Mouse (Mus musculus): ENCODE data around the gene Tnnc1.

Gene Tnnc1

GRCm38 (mm10) chr14:31208084-31208483 lies at the start of gene Tnnc1:
TSS of gene Tnnc1 (plus strand) at chr14:31208312.
- no peak for DNase-seq (ENCODE audit: low read depth, low spot score)

- DNase-seq (ENCODE audit: low read depth, low spot score) = no peak
Observed at GRCm38 (mm10) chr14:31160196-31161150, 47.6 kb upstream of the Tnnc1 start.

DNA sequence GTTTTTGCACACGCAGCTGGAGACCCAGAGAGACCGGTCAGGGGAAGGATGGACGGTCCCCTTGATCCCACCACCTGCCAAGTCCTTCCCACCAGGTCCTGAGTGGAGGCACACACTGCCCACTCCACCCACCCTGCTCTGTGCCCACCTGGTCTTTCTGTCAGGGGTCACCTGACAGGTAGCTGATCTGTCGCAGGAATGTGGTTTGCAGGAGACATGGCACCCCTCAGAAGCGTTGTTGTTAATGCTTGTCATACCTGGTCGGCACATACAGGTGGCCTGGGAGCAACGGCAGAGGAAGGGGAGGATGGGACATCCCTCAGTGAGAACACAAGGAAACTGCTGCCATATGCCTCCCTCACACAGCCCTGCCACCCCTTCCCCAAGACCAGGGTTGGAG lies 46.9 kb upstream of the Tnnc1 start:
- no peak for DNase-seq (ENCODE audit: low read depth, low spot score)

GRCm38 (mm10) chr14:31161638-31162037 lies 46.5 kb upstream of the Tnnc1 start:
- no peak for DNase-seq (ENCODE audit: low read depth, low spot score)

DNA sequence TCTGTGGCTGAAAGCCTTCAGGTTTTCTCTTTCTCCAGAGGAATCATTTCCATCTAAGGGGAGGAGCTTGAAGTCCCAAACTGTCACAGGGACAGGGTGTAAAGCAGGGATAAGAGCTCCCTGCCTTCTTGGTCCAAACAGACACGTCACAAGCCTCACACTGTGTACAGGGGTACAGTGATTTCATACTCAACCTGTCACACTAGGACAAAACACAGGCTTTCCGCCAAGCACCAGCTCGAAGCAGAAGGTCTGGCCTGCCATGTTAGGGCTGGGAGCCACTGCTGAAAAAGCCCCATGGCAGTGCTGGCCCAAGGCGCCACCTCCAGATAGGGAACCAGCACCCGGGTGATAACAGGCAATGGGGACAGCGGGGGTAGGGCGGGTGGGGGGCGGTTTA lies 44.0 kb upstream of the Tnnc1 start:
- no peak for DNase-seq (ENCODE audit: low read depth, low spot score)

GRCm38 (mm10) chr14:31165010-31165409 lies 43.1 kb upstream of the Tnnc1 start:
- no peak for DNase-seq (ENCODE audit: low read depth, low spot score)

DNA sequence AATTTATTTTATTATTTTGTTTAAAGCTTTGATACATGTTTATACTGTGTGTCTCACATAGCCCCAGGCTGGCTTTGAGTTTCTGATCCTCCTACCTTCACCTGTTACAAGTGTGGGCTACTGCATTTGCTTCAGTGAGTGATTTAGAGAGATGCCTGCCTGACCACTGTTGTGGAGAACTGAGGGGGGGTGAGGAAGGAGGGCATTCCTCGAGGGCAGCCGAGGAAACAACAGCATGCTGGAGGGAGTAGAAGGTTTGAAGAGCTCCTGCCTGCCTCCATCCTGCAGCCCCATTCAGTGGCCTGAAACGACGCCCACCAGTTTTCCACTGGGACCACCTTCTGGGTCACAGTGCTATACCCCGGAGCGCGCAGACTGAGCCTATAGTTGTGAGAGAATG lies 42.7 kb upstream of the Tnnc1 start:
- no peak for DNase-seq (ENCODE audit: low read depth, low spot score)

DNA sequence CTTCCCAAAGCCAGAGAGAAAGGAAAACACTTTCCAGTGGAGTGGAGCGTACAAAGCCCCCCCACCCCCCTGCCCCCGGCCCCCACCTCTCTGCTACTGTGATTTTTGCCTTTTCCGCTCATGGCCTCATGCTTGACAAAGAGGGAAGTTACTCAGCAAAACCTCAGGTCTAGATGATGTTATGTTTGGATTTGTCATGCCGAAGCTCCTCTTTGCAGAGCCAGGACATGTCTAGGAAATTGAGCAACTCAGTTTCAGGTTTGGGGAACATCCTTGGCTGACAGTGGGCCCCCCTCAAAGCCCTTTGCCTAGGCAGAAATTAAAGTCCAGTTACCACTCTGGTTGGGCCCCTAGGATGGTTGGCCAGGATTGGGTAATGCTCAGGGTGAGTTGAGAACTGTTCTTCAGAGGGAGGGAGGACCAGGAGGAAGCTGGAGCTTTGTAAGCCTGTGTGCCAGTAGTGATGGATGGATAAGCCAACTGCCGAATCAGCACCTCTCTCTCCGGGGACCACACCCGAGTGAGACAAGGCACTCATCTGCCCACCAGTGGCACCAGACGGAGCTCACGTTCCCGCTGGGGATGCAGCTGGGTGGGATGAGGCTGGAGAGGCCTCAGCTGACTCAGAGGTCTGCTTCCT lies 42.0 kb upstream of the Tnnc1 start:
- DNase-seq (ENCODE audit: low read depth, low spot score) = no peak

DNA sequence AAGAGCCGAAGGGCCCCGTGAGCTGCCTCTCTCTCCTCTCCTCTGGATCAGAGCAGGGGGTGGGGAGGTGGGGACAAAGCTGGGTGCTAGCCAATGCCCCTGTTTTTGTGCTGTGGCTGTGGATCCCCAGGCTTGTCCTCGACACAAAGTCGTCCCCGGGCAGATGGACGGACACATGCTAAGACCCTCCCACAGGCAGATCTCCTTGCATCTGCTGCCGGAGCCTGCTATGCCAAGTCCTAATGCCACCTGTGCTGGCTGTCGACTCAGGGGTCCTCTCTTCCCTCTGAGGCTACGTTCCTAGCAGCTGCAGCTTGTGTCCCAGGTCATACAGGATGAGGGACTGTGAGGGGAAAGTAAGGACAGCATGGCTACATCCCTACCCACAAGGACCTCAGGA lies 41.3 kb upstream of the Tnnc1 start:
- DNase-seq (ENCODE audit: low read depth, low spot score) = no peak

DNA sequence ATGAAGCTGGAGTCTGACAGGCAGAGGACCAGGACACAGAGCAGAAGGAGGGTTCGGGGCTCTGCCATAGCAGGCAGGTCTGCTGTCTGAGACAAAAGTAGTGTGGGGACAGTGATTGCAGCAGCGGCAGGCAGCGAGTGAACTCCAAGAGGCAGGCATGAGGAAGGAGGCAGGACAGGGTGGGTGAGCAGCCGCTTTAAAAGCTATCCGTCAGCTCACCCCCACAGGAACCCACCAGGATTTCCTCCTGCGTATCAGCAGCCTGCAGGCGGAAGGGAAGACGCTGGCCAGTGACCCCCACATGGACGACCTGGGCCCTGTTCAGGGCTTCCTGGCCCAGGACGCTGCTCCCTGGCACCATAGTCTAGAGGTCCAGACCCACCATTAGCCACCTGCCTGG lies 39.7 kb upstream of the Tnnc1 start, which contains the start of gene Stab1:
Stab1 (minus strand) TSS at position 217 of the 400 bp plus-strand sequence.
- DNase-seq (ENCODE audit: low read depth, low spot score) = no peak

- no peak for DNase-seq (ENCODE audit: low read depth, low spot score)
Observed at GRCm38 (mm10) chr14:31169508-31169907, 38.6 kb upstream of the Tnnc1 start.

DNA sequence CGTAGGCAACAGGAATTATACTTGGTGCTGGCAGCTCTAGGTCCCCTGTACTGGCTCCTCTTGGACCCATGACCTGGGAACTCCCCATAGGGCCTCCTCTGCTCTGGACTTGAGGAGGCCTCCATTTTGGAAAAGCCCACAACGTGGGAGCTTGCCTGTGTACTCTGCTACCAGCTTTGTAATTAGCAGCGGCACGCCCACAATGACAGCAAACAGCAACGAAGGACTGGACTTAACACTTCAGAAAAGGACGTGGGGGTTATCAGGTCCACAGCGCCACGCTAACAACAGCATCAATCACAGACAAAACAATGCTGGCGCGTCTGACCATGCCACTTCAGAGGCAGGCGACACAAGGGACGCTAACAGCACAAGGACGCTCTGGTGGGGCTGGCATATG lies 37.1 kb upstream of the Tnnc1 start:
- no peak for DNase-seq (ENCODE audit: low read depth, low spot score)

GRCm38 (mm10) chr14:31171386-31171785 lies 36.7 kb upstream of the Tnnc1 start:
- no peak for DNase-seq (ENCODE audit: low read depth, low spot score)

- no peak for DNase-seq (ENCODE audit: low read depth, low spot score)
Observed at GRCm38 (mm10) chr14:31171821-31172220, 36.3 kb upstream of the Tnnc1 start.

- no peak for DNase-seq (ENCODE audit: low read depth, low spot score)
Observed at GRCm38 (mm10) chr14:31172781-31173455, 35.2 kb upstream of the Tnnc1 start.

DNA sequence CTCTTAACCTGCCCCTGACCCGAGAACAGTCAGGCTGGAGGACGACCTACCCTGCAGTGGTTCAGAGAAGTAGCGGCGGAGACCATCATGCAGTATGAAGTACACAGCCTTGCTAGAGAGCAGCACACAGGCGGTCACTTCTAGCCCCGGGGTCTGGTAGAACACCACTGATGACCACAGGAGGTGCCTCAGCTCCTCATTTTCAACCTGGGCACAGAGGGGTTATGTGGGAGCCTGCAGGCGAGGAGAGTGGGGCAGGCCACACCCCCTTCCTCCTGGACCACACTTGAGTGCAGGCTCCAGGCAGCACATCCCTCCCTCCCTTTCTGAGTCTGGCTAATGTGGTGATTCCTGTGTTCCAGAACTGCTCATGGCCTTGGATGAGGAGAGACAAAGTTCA lies 34.6 kb upstream of the Tnnc1 start:
- DNase-seq (ENCODE audit: low read depth, low spot score) = no peak

GRCm38 (mm10) chr14:31177287-31177686 lies 30.8 kb upstream of the Tnnc1 start:
- no peak for DNase-seq (ENCODE audit: low read depth, low spot score)

- no peak for DNase-seq (ENCODE audit: low read depth, low spot score)
Observed at GRCm38 (mm10) chr14:31177715-31178114, 30.4 kb upstream of the Tnnc1 start.

- no peak for DNase-seq (ENCODE audit: low read depth, low spot score)
Observed at GRCm38 (mm10) chr14:31179677-31180365, 28.3 kb upstream of the Tnnc1 start.

DNA sequence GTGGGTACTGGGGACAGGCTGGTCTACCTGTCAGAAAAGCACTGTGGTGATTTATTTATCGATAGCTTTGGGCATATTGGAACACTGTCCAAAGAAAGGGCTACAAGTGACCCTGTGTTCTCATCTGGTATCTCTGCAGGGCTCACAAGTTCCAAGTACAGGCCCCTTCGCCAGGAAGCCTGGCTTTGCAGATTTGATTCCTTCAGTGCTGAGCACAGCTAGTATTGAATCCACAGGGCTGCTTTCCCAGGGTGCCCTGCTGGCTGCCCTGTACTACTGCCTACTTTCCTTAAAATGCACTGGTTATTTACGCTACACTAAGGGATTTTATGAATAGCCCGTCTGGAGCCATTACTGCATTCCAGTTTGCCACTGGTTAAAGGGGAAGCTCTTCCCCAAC lies 26.6 kb upstream of the Tnnc1 start:
- DNase-seq (ENCODE audit: low read depth, low spot score) = no peak

GRCm38 (mm10) chr14:31182786-31183290 lies 25.3 kb upstream of the Tnnc1 start:
- no peak for DNase-seq (ENCODE audit: low read depth, low spot score)

GRCm38 (mm10) chr14:31183541-31183940 lies 24.6 kb upstream of the Tnnc1 start:
- no peak for DNase-seq (ENCODE audit: low read depth, low spot score)
